Mouse (Mus musculus): ENCODE results near the gene Ecel1.

The Ecel1 gene

GRCm38 (mm10) chr1:87141550-87141949, 14.8 kb downstream of the Ecel1 start:
- H3K4me3 ChIP-seq (replicated peaks; ENCODE audit: low read length): peak overlapping the region; percentile 20; the same call in 1 of the 2 replicates
- no peaks in the 10 kb centered on the region for H3K4me1 ChIP-seq (replicated peaks; ENCODE audit: low read depth, low read length)
- H3K27me3 ChIP-seq (ENCODE audit: insufficient read depth, low read length): peaks cover 16% of the 10 kb centered on the region
- no peak for TF ChIP-seq POU5F1 (IDR thresholded peaks at IDR 0.05; ENCODE audit: borderline replicate concordance, low read length)
- TF ChIP-seq CTCF (conservative IDR thresholded peaks at IDR 0.05; ENCODE audit: low read length): no peak
- TF ChIP-seq NANOG (IDR thresholded peaks at IDR 0.05; ENCODE audit: borderline replicate concordance, low read length): no peak
- H3K9me3 ChIP-seq (ENCODE audit: low read length): peaks cover 33% of the 10 kb centered on the region
- H3K36me3 ChIP-seq (ENCODE audit: insufficient read depth, low read length): no peaks in the 10 kb centered on the region

DNA sequence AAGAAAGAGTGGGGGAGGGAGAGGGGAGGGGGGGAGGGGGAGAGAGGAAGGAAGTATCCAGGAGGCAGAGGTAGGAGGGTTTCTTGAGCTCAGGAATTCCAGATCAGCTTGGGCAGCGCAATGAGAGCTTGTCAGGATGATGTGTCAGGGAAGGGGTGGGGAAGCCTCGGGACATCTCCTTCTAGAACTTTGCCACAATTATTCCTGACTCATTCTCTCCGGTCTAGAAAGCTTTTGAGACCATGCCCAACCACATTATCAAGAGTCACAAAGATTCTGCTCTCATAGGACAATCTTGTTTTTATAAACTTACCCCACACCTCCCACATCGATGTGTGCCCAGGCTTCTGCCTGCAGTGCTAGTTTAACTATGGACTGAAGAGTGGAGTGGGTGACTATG, 24.5 kb downstream of the Ecel1 start:
- TF ChIP-seq POU5F1 (IDR thresholded peaks at IDR 0.05; ENCODE audit: borderline replicate concordance, low read length) (no peak), NANOG (IDR thresholded peaks at IDR 0.05; ENCODE audit: borderline replicate concordance, low read length) (no peak), CTCF (conservative IDR thresholded peaks at IDR 0.05; ENCODE audit: low read length) (no peak)
- H3K9me3 ChIP-seq (ENCODE audit: low read length): peaks cover 48% of the 10 kb centered on the region
- peaks cover 25% of the 10 kb centered on the region for H3K27me3 ChIP-seq (ENCODE audit: insufficient read depth, low read length)
- H3K4me3 ChIP-seq (replicated peaks; ENCODE audit: low read length): no peak overlapping the region
- no peaks in the 10 kb centered on the region for H3K36me3 ChIP-seq (ENCODE audit: insufficient read depth, low read length)
- H3K4me1 ChIP-seq (replicated peaks; ENCODE audit: low read depth, low read length): peaks cover 6% of the 10 kb centered on the region; the same call in 1 of the 2 replicates

GRCm38 (mm10) chr1:87127206-87128030, 28.9 kb downstream of the Ecel1 start:
- H3K4me3 ChIP-seq (replicated peaks; ENCODE audit: low read length): peak overlapping the region; percentile 73
- peaks cover 14% of the 10 kb centered on the region for H3K4me1 ChIP-seq (replicated peaks; ENCODE audit: low read depth, low read length)
- H3K9me3 ChIP-seq (ENCODE audit: low read length): peaks cover 34% of the 10 kb centered on the region
- H3K27me3 ChIP-seq (ENCODE audit: insufficient read depth, low read length): peaks cover 49% of the 10 kb centered on the region
- TF ChIP-seq NANOG (IDR thresholded peaks at IDR 0.05; ENCODE audit: borderline replicate concordance, low read length) (no peak), POU5F1 (IDR thresholded peaks at IDR 0.05; ENCODE audit: borderline replicate concordance, low read length) (no peak), CTCF (conservative IDR thresholded peaks at IDR 0.05; ENCODE audit: low read length) (no peak)
- no peaks in the 10 kb centered on the region for H3K36me3 ChIP-seq (ENCODE audit: insufficient read depth, low read length)

- H3K27me3 ChIP-seq (ENCODE audit: insufficient read depth, low read length): peaks cover 49% of the 10 kb centered on the region
- H3K4me1 ChIP-seq (replicated peaks; ENCODE audit: low read depth, low read length): peaks cover 14% of the 10 kb centered on the region
- peaks cover 15% of the 10 kb centered on the region for H3K9me3 ChIP-seq (ENCODE audit: low read length)
- no peak within 1 kb of the TSS for H3K4me3 ChIP-seq (replicated peaks; ENCODE audit: low read length)
- no peaks in the 10 kb centered on the region for H3K36me3 ChIP-seq (ENCODE audit: insufficient read depth, low read length)
- TF ChIP-seq POU5F1 (IDR thresholded peaks at IDR 0.05; ENCODE audit: borderline replicate concordance, low read length) (no peak), NANOG (IDR thresholded peaks at IDR 0.05; ENCODE audit: borderline replicate concordance, low read length) (no peak), CTCF (conservative IDR thresholded peaks at IDR 0.05; ENCODE audit: low read length) (no peak)
These were observed 31.6 kb downstream of the Ecel1 start, which contains the start of gene Akp3 for GRCm38 (mm10) chr1:87124673-87125072. TSS of gene Akp3 (plus strand) at chr1:87124973.

- no peak overlapping the region for H3K4me3 ChIP-seq (replicated peaks; ENCODE audit: low read length)
These were observed 41.5 kb downstream of the Ecel1 start for GRCm38 (mm10) chr1:87114784-87115183.

DNA sequence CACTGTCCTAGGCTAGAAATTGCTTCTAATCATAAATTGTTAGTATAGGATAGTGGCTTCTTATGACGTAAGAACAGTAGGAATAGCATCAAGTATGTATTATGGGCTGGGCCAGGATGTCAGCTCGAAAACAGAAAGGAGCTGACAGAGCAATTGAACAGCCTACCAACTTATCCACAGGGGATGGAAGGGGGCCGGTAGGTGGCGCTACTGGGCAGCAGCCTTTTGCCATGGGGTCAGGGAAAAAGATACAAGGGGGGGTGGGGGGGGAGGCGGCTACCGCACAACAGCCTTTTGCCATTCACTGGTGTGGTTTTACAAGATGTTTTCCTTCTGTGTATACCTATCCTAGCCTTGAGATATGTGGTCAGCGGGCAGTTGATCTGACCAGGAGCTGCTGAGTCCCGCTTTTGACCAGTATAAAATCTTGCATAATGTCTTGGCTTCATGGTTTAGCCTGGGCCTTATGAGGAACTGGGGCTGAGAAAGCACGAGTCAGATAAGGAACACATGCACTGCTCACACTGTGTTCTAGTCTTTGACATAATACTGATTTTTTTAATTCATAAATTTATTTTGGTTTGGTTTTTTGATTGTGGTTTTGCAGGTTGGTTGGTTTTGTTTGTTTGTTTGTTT, 44.5 kb downstream of the Ecel1 start:
- Histone ChIP-seq H3K9me3 (ENCODE audit: low read length) (no peaks in the 10 kb centered on the region), H3K36me3 (ENCODE audit: insufficient read depth, low read length) (no peaks in the 10 kb centered on the region), H3K27me3 (ENCODE audit: insufficient read depth, low read length) (no peaks in the 10 kb centered on the region), H3K4me1 (replicated peaks; ENCODE audit: low read depth, low read length) (no peaks in the 10 kb centered on the region), H3K4me3 (replicated peaks; ENCODE audit: low read length) (no peak overlapping the region)
- TF ChIP-seq CTCF (conservative IDR thresholded peaks at IDR 0.05; ENCODE audit: low read length) (peak; percentile 52), NANOG (IDR thresholded peaks at IDR 0.05; ENCODE audit: borderline replicate concordance, low read length) (no peak), POU5F1 (IDR thresholded peaks at IDR 0.05; ENCODE audit: borderline replicate concordance, low read length) (no peak)

More at GRCm38 (mm10) chr1:87114784-87115183, 41.5 kb downstream of the Ecel1 start:
- no peak for TF ChIP-seq CTCF (conservative IDR thresholded peaks at IDR 0.05; ENCODE audit: low read length)
- no peak for TF ChIP-seq NANOG (IDR thresholded peaks at IDR 0.05; ENCODE audit: borderline replicate concordance, low read length)
- TF ChIP-seq POU5F1 (IDR thresholded peaks at IDR 0.05; ENCODE audit: borderline replicate concordance, low read length): no peak
- Histone ChIP-seq H3K27me3 (ENCODE audit: insufficient read depth, low read length) (no peaks in the 10 kb centered on the region), H3K4me1 (replicated peaks; ENCODE audit: low read depth, low read length) (no peaks in the 10 kb centered on the region), H3K36me3 (ENCODE audit: insufficient read depth, low read length) (no peaks in the 10 kb centered on the region), H3K9me3 (ENCODE audit: low read length) (no peaks in the 10 kb centered on the region)

DNA sequence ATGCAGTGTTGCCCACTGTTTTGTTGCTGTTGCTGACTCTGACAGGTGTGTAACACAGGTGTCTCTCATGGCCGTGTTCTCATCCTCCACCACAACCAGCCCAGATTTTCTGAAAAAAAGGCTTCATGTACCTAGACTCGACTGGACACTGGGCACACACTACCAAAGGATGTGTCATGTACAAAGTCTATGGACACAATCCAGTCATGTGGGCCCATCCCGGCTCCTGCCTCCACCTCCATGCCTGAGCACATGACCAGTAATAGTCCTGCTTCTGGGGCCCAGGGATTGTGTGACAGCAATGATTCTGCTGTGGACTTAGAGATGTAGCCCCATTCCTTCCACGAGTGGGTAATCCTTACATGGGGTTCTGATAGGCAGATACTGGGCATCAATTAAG, 47.8 kb downstream of the Ecel1 start:
- no peaks in the 10 kb centered on the region for H3K9me3 ChIP-seq (ENCODE audit: low read length)
- no peak overlapping the region for H3K4me3 ChIP-seq (replicated peaks; ENCODE audit: low read length)
- H3K4me1 ChIP-seq (replicated peaks; ENCODE audit: low read depth, low read length): no peaks in the 10 kb centered on the region
- no peaks in the 10 kb centered on the region for H3K36me3 ChIP-seq (ENCODE audit: insufficient read depth, low read length)
- TF ChIP-seq NANOG (IDR thresholded peaks at IDR 0.05; ENCODE audit: borderline replicate concordance, low read length) (no peak), CTCF (conservative IDR thresholded peaks at IDR 0.05; ENCODE audit: low read length) (no peak), POU5F1 (IDR thresholded peaks at IDR 0.05; ENCODE audit: borderline replicate concordance, low read length) (no peak)
- no peaks in the 10 kb centered on the region for H3K27me3 ChIP-seq (ENCODE audit: insufficient read depth, low read length)

- TF ChIP-seq POU5F1 (IDR thresholded peaks at IDR 0.05; ENCODE audit: borderline replicate concordance, low read length): no peak
- no peak for TF ChIP-seq CTCF (conservative IDR thresholded peaks at IDR 0.05; ENCODE audit: low read length)
- no peak for TF ChIP-seq NANOG (IDR thresholded peaks at IDR 0.05; ENCODE audit: borderline replicate concordance, low read length)
- Histone ChIP-seq H3K4me3 (replicated peaks; ENCODE audit: low read length) (no peak overlapping the region), H3K36me3 (ENCODE audit: insufficient read depth, low read length) (no peaks in the 10 kb centered on the region), H3K4me1 (replicated peaks; ENCODE audit: low read depth, low read length) (no peaks in the 10 kb centered on the region), H3K9me3 (ENCODE audit: low read length) (no peaks in the 10 kb centered on the region), H3K27me3 (ENCODE audit: insufficient read depth, low read length) (no peaks in the 10 kb centered on the region)
These were observed 49.8 kb downstream of the Ecel1 start for GRCm38 (mm10) chr1:87106536-87106935.
